Mouse (Mus musculus) forebrain, embryonic 14.5 days (tissue): ENCODE results near the gene Fkbp2. TPM values are rescaled to one million over a fixed set of nuclear protein-coding genes. Genes with fewer than 3 reads are reported as not detected.

Source experiments
- ATAC-seq: fragments of 200-750 bp; cut with Nextera tagmentation; 2 replicates; pipeline ENCODE4 v1.8.0; 2017; ENCODE audit warnings: mild to moderate bottlenecking, moderate library complexity
- DNase-seq: peaks from one replicate; pipeline ENCODE4 v3.0.0-alpha.2; 2015; ENCODE audit warnings: low spot score
- H3K27ac ChIP-seq: fragments of 300-500 bp; sonication (generic); 2 replicates; pipeline ENCODE4 v1.5.1; 2014; ENCODE audit warnings: low read depth, mild to moderate bottlenecking, control low read depth, low read length, moderate library complexity
- H3K27me3 ChIP-seq: fragments of 300-500 bp; sonication (generic); replicated peaks from 2 replicates; pipeline ENCODE4 v1.6.1; 2014; ENCODE audit warnings: low read length, control low read depth, mixed read lengths; ENCODE audit not compliant: control insufficient read depth, insufficient read depth
- H3K36me3 ChIP-seq: fragments of 300-500 bp; sonication (generic); 2 replicates; pipeline ENCODE4 v1.6.1; 2014; ENCODE audit warnings: low read length, control low read depth; ENCODE audit not compliant: control insufficient read depth, insufficient read depth
- H3K4me1 ChIP-seq: fragments of 300-500 bp; sonication (generic); 2 replicates; pipeline ENCODE4 v1.6.1; 2014; ENCODE audit warnings: antibody characterized with exemption, low read length, control low read depth; ENCODE audit not compliant: control insufficient read depth, insufficient read depth
- H3K4me2 ChIP-seq: fragments of 300-500 bp; sonication (generic); 2 replicates; pipeline ENCODE4 v1.6.1; 2014; ENCODE audit warnings: mild to moderate bottlenecking, control low read depth, low read length
- H3K4me3 ChIP-seq: fragments of 300-500 bp; sonication (generic); 2 replicates; pipeline ENCODE4 v1.5.1; 2014; ENCODE audit warnings: low read depth, low read length, control low read depth
- H3K9ac ChIP-seq: fragments of 300-500 bp; sonication (generic); 2 replicates; pipeline ENCODE4 v1.6.1; 2014; ENCODE audit warnings: mild to moderate bottlenecking, low read length, control low read depth, moderate library complexity
- H3K9me3 ChIP-seq: fragments of 300-500 bp; sonication (generic); replicated peaks from 2 replicates; pipeline ENCODE4 v1.6.1; 2016; ENCODE audit warnings: low read length, control low read depth, mixed read lengths; ENCODE audit not compliant: control insufficient read depth
- WGBS: fragments of 180-500 bp; shearing (Covaris S2); extraction: QIAGEN DNeasy Blood & Tissue Kit; methylation state at CpG from one replicate; pipeline ENCODE4 v1.1.7; 2014; 5-methylcytosine and 5-hydroxymethylcytosine counted together
- polyA plus RNA-seq: library from polyadenylated mRNA; unstranded; fragments of >200 nt; fragmentation: Nextera tagmentation; extraction: Ambion mirVana; gene quantifications from 2 replicates; pipeline ENCODE4 v1.2.1, GENCODE M21; 2014

Fkbp2 gene
- polyA plus RNA-seq, 1 experiment from 2014 or later, result 80.1 TPM

DNA sequence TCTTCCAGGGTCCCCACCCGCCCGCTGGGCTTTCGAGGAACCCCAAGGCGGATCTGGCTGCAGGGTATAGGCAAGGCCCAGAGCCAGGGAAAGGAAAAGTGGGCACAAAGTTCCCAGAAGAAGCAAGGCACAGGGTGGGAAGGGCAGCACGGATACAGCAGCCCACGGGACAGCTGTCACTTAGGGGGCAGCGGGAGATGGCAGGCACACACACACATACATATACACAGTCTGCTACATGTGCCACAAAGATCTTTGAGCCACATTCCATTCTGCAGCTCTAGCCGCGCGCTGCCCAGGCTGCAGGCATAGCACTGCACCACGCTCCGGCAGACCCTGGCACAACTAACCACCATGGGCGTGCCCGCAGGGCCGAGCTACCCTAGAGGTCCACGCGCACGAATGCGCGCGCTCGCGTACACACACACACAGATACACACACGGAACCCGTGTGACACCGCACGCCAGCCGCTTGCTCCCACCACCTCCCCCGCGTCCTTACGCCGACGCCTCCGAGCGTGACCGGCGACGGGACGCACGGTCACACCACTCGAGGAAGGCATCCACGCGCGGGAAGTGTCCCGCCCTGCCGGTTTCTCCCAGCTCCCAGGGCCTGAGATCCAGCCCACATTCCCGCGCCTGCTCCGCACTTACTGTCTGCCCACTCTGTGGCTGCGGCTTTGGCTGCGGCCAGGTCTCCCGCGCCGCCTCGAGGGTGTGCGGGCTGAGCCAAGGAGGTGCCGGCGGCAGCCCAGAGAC is 46.7 kb downstream of the Fkbp2 start:
- H3K36me3 ChIP-seq, result no peaks in the 10 kb centered on the region
- H3K4me2 ChIP-seq, result peak overlapping the region; percentile 59
- H3K4me3 ChIP-seq, result peak overlapping the region; percentile 33
- DNase-seq (no peak), ATAC-seq (peak; percentile 62)
- peaks cover 64% of the 10 kb centered on the region for H3K27me3 ChIP-seq
- H3K4me1 ChIP-seq, result peaks cover 5% of the 10 kb centered on the region; the same call in 1 of the 2 replicates
- 5% methylated on average over 55 of the region's 58 CpGs for WGBS
- no peaks in the 10 kb centered on the region for H3K9me3 ChIP-seq
- H3K9ac ChIP-seq, result peak overlapping the region; percentile 56
- no peak overlapping the region for H3K27ac ChIP-seq

- 17% methylated on average over 4 of the region's 4 CpGs for WGBS
- Histone ChIP-seq H3K4me3 (no peak overlapping the region), H3K36me3 (no peaks in the 10 kb centered on the region), H3K27ac (no peak overlapping the region), H3K4me1 (peaks cover 3% of the 10 kb centered on the region; the same call in 1 of the 2 replicates), H3K4me2 (no peak overlapping the region), H3K27me3 (peaks cover 68% of the 10 kb centered on the region), H3K9ac (peak overlapping the region; percentile 56; the same call in 1 of the 2 replicates), H3K9me3 (no peaks in the 10 kb centered on the region)
- DNase-seq, result no peak
- ATAC-seq, result no peak
Measured at GRCm38 (mm10) chr19:6933102-6933435, 47.2 kb downstream of the Fkbp2 start.

DNA sequence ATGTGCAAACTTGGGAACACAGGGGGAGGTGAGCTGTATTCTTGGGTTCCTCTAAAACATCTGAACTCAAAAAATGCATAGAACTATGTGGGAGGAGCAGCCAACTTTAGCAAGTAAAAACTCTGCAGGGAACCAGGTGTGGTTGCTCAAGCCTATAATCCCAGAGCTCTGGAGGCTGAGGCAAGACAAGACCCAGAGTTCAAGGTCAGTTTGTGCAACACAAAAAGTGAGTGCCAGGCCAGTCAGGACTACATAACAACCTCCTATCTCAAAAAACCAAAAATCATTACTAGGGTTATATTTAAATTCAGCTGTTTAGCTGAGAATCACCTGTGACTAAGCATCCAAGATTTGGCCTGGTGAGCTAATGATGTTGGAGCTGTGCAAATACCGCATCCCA is 48.3 kb downstream of the Fkbp2 start:
- Histone ChIP-seq H3K9ac (no peak overlapping the region), H3K4me3 (no peak overlapping the region), H3K4me1 (peaks cover 3% of the 10 kb centered on the region; the same call in 1 of the 2 replicates), H3K4me2 (no peak overlapping the region), H3K27me3 (peaks cover 79% of the 10 kb centered on the region), H3K9me3 (no peaks in the 10 kb centered on the region), H3K27ac (no peak overlapping the region), H3K36me3 (no peaks in the 10 kb centered on the region)
- ATAC-seq (no peak), DNase-seq (no peak)
- WGBS, result 45% methylated on average over 1 of the region's 1 CpGs

DNA sequence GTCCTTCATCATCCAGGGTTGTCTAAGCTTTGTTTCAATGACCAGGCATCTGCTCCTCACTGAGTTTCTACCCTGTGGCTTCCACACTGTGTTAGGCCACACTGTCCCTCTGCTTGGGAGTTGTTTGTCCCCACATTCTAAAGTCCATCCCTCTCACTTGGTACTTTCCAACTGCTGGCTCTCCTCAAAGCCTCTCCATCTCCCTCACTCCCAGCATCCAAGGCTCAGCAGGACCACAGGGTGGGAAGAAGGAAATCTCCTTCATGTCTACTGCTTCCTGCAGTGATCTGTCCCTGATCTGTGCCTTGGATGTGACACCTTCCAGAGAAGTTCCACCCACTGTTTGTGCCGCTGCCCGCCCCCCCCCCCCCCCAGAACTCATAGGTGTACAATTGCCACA is 49.3 kb downstream of the Fkbp2 start:
- Histone ChIP-seq H3K4me3 (no peak overlapping the region), H3K36me3 (no peaks in the 10 kb centered on the region), H3K4me2 (no peak overlapping the region), H3K27ac (no peak overlapping the region), H3K9ac (no peak overlapping the region), H3K4me1 (peaks cover 3% of the 10 kb centered on the region; the same call in 1 of the 2 replicates), H3K27me3 (peaks cover 84% of the 10 kb centered on the region), H3K9me3 (no peaks in the 10 kb centered on the region)
- 0% methylated on average over 2 of the region's 2 CpGs for WGBS
- ATAC-seq (no peak), DNase-seq (no peak)

DNA sequence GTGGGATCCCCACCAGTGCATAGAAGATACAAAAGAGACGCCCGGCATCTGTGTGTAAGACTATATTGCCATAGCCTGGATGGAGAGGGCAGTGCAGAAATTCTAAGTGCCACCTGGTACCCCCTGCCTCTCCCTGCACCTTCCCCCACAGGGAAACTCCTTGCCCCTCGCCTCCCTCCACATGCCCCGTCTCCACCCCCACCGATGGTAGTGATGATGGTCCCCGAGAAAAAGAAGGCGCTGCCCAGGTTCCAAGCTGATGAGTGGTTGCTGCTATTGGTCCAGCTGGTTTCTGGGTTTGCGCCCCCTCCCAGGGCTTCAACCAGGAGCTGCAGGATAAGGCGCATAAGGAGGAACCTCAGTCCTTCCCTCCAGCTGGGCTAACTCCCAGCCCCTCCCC is 52.2 kb downstream of the Fkbp2 start:
- ATAC-seq (no peak), DNase-seq (no peak)

More for the DNA sequence above, 52.2 kb downstream of the Fkbp2 start:
- 9% methylated on average over 9 of the region's 9 CpGs for WGBS
- Histone ChIP-seq H3K27ac (no peak overlapping the region), H3K4me2 (no peak overlapping the region), H3K27me3 (peaks cover 85% of the 10 kb centered on the region), H3K36me3 (no peaks in the 10 kb centered on the region), H3K4me3 (no peak overlapping the region), H3K9ac (peak overlapping the region; percentile 21; the same call in 1 of the 2 replicates), H3K9me3 (no peaks in the 10 kb centered on the region), H3K4me1 (no peaks in the 10 kb centered on the region; the same call in 1 of the 2 replicates)

Other genes starting within 250 kb of the Fkbp2 start
- gene Rps6ka4, start 139.9 kb downstream of the Fkbp2 start, polyA plus RNA-seq, result 3.0 and 7.0 TPM in 2 replicates
- 0.07 and 0.37 TPM in 2 replicates for gene Ccdc88b, start 122.3 kb downstream of the Fkbp2 start, polyA plus RNA-seq
- 125 and 150 TPM in 2 replicates for gene Trmt112, start 70.8 kb downstream of the Fkbp2 start, polyA plus RNA-seq
- gene Prdx5, start 70.4 kb downstream of the Fkbp2 start, polyA plus RNA-seq, result 229 and 233 TPM in 2 replicates
- gene Esrra, start 58.7 kb downstream of the Fkbp2 start, polyA plus RNA-seq, result 6.3 and 7.0 TPM in 2 replicates
- 0.45 and 1.1 TPM in 2 replicates for gene Catsperz, start 55.1 kb downstream of the Fkbp2 start, polyA plus RNA-seq
- gene Kcnk4, start 46.0 kb downstream of the Fkbp2 start, polyA plus RNA-seq, result 0.77 and 0.98 TPM in 2 replicates
- 77.0 and 81.1 TPM in 2 replicates for gene Bad, start 38.6 kb downstream of the Fkbp2 start, polyA plus RNA-seq
- 38.1 and 45.0 TPM in 2 replicates for gene Gpr137, start 38.0 kb downstream of the Fkbp2 start, polyA plus RNA-seq
- gene Ppp1r14b, start 5.5 kb downstream of the Fkbp2 start, polyA plus RNA-seq, result 180 and 194 TPM in 2 replicates
- gene Plcb3, start 4.0 kb downstream of the Fkbp2 start, polyA plus RNA-seq, result 6.7 and 7.7 TPM in 2 replicates
- 24.5 and 28.4 TPM in 2 replicates for gene Vegfb, start 7.2 kb upstream of the Fkbp2 start, polyA plus RNA-seq
- gene Dnajc4, start 12.1 kb upstream of the Fkbp2 start, polyA plus RNA-seq, result 22.5 and 25.2 TPM in 2 replicates
- gene Nudt22, start 15.6 kb upstream of the Fkbp2 start, polyA plus RNA-seq, result 18.8 and 21.2 TPM in 2 replicates
- gene Trpt1, start 15.6 kb upstream of the Fkbp2 start, polyA plus RNA-seq, result 14.4 and 15.2 TPM in 2 replicates
- 3.5 TPM in 2 replicates for gene Fermt3, start 39.0 kb upstream of the Fkbp2 start, polyA plus RNA-seq
- gene Stip1, start 59.5 kb upstream of the Fkbp2 start, polyA plus RNA-seq, result 278 and 287 TPM in 2 replicates
- 4.0 and 4.8 TPM in 2 replicates for gene Macrod1, start 76.3 kb upstream of the Fkbp2 start, polyA plus RNA-seq
- 9.5 and 12.2 TPM in 2 replicates for gene Flrt1, start 125.2 kb upstream of the Fkbp2 start, polyA plus RNA-seq
- 262 TPM in 2 replicates for gene Otub1, start 225.8 kb upstream of the Fkbp2 start, polyA plus RNA-seq
- gene Cox8a, start 237.1 kb upstream of the Fkbp2 start, polyA plus RNA-seq, result 772 and 935 TPM in 2 replicates